Mouse (Mus musculus): ENCODE data around the gene Mmachc. TPM values are rescaled to one million over a fixed set of nuclear protein-coding genes. Genes with fewer than 3 reads are reported as not detected.
"Not testable (repeated sequence)": the region's sequence is repeated elsewhere in the genome, so short reads cannot be mapped to it uniquely, and the experiment has no call there.

Mmachc gene
- polyA plus RNA-seq, 1 experiment from 2014 or later, result 20.7 TPM

DNA sequence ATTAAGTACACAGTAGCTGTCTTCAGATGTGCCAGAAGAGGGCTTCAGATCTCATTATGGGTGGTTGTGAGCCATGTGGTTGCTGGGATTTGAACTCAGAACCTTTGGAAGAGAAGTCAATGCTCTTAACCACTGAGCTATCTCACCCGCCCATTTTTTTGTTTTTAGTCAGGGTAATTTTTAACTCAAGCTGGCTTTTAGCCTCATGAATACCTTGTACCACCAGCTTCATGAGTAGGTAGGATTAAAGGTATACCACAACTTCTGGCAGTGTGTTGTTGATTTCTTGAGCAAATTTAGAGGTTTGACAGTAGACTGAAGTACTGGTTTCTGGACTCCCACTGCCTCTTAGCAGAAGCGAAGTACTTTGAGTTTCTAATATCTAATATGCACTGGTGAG, 16.1 kb downstream of the Mmachc start:
- H3K4me3 ChIP-seq (ENCODE audit: low read depth, low read length), result no peak overlapping the region
- no peak overlapping the region for H3K4me2 ChIP-seq
- H3K27me3 ChIP-seq (ENCODE audit: insufficient read depth, low read length), result no peaks in the 10 kb centered on the region
- H3K9me3 ChIP-seq (ENCODE audit: low read depth, low read length), result no peaks in the 10 kb centered on the region
- no peak for ATAC-seq (ENCODE audit: insufficient read depth)
- 88% methylated on average over 2 of the region's 2 CpGs for WGBS
- no peak for TF ChIP-seq CTCF (IDR thresholded peaks at IDR 0.05; ENCODE audit: low read depth)
- no peak for DNase-seq
- H3K27ac ChIP-seq (ENCODE audit: low read depth), result no peak overlapping the region
- H3K4me1 ChIP-seq (ENCODE audit: insufficient read depth), result no peaks in the 10 kb centered on the region
- peaks cover 93% of the 10 kb centered on the region for H3K36me3 ChIP-seq (ENCODE audit: insufficient read depth)
- no peak overlapping the region for H3K9ac ChIP-seq

- Histone ChIP-seq H3K9ac (no peak overlapping the region), H3K27ac (ENCODE audit: low read depth) (no peak overlapping the region), H3K4me3 (ENCODE audit: low read depth, low read length) (no peak overlapping the region), H3K36me3 (ENCODE audit: insufficient read depth) (peaks cover 67% of the 10 kb centered on the region), H3K4me2 (no peak overlapping the region), H3K9me3 (ENCODE audit: low read depth, low read length) (no peaks in the 10 kb centered on the region), H3K4me1 (ENCODE audit: insufficient read depth) (peaks cover 4% of the 10 kb centered on the region; the same call in 1 of the 2 replicates), H3K27me3 (ENCODE audit: insufficient read depth, low read length) (no peaks in the 10 kb centered on the region)
- no peak for TF ChIP-seq CTCF (IDR thresholded peaks at IDR 0.05; ENCODE audit: low read depth)
- WGBS, result 85% methylated on average over 4 of the region's 4 CpGs
- DNase-seq (no peak), ATAC-seq (ENCODE audit: insufficient read depth) (no peak)
These were observed 18.8 kb downstream of the Mmachc start for GRCm38 (mm10) chr4:116689309-116689876.

GRCm38 (mm10) chr4:116687041-116687440, 21.2 kb downstream of the Mmachc start:
- ATAC-seq (ENCODE audit: insufficient read depth), result no peak
- Histone ChIP-seq H3K4me3 (ENCODE audit: low read depth, low read length) (peak overlapping the region; percentile 53), H3K9ac (peak overlapping the region; percentile 77; the same call in 1 of the 2 replicates), H3K27me3 (ENCODE audit: insufficient read depth, low read length) (no peaks in the 10 kb centered on the region), H3K9me3 (ENCODE audit: low read depth, low read length) (no peaks in the 10 kb centered on the region), H3K36me3 (ENCODE audit: insufficient read depth) (peaks cover 43% of the 10 kb centered on the region), H3K4me1 (ENCODE audit: insufficient read depth) (peaks cover 4% of the 10 kb centered on the region; the same call in 1 of the 2 replicates), H3K4me2 (peak overlapping the region; percentile 84), H3K27ac (ENCODE audit: low read depth) (no peak overlapping the region)
- 26% methylated on average over 1 of the region's 1 CpGs for WGBS
- no peak for TF ChIP-seq CTCF (IDR thresholded peaks at IDR 0.05; ENCODE audit: low read depth)
- DNase-seq, result no peak

- 0% methylated on average over 56 of the region's 56 CpGs for WGBS
- Histone ChIP-seq H3K27ac (ENCODE audit: low read depth) (peak within 1 kb of the TSS; percentile 97), H3K9ac (peak within 1 kb of the TSS; percentile 77), H3K36me3 (ENCODE audit: insufficient read depth) (peaks cover 30% of the 10 kb centered on the region), H3K27me3 (ENCODE audit: insufficient read depth, low read length) (no peaks in the 10 kb centered on the region), H3K4me2 (peak within 1 kb of the TSS; percentile 84), H3K4me1 (ENCODE audit: insufficient read depth) (peaks cover 4% of the 10 kb centered on the region; the same call in 1 of the 2 replicates), H3K4me3 (ENCODE audit: low read depth, low read length) (peak within 1 kb of the TSS; percentile 53), H3K9me3 (ENCODE audit: low read depth, low read length) (no peaks in the 10 kb centered on the region)
- DNase-seq (peak; percentile 94), ATAC-seq (ENCODE audit: insufficient read depth) (peak; percentile 96)
- peak; percentile 94 for TF ChIP-seq CTCF (IDR thresholded peaks at IDR 0.05; ENCODE audit: low read depth)
These were observed 22.7 kb downstream of the Mmachc start, which contains the start of gene Prdx1 for GRCm38 (mm10) chr4:116685402-116686061. Gene Prdx1 (plus strand): TSS chr4:116685544.

- 69% methylated on average over 2 of the region's 2 CpGs for WGBS
- Histone ChIP-seq H3K4me3 (ENCODE audit: low read depth, low read length) (peak overlapping the region; percentile 53; the same call in 1 of the 2 replicates), H3K27ac (ENCODE audit: low read depth) (peak overlapping the region; percentile 97), H3K4me1 (ENCODE audit: insufficient read depth) (peaks cover 4% of the 10 kb centered on the region; the same call in 1 of the 2 replicates), H3K36me3 (ENCODE audit: insufficient read depth) (peaks cover 21% of the 10 kb centered on the region), H3K4me2 (peak overlapping the region; percentile 84), H3K27me3 (ENCODE audit: insufficient read depth, low read length) (no peaks in the 10 kb centered on the region), H3K9me3 (ENCODE audit: low read depth, low read length) (no peaks in the 10 kb centered on the region), H3K9ac (peak overlapping the region; percentile 77)
- ATAC-seq (ENCODE audit: insufficient read depth) (no peak), DNase-seq (no peak)
- no peak for TF ChIP-seq CTCF (IDR thresholded peaks at IDR 0.05; ENCODE audit: low read depth)
These were observed 23.5 kb downstream of the Mmachc start for GRCm38 (mm10) chr4:116684665-116685064.

- H3K27me3 ChIP-seq (ENCODE audit: insufficient read depth, low read length), result no peaks in the 10 kb centered on the region
- DNase-seq (no peak), ATAC-seq (ENCODE audit: insufficient read depth) (no peak)
- TF ChIP-seq CTCF (IDR thresholded peaks at IDR 0.05; ENCODE audit: low read depth), result no peak
- peaks cover 4% of the 10 kb centered on the region; the same call in 1 of the 2 replicates for H3K4me1 ChIP-seq (ENCODE audit: insufficient read depth)
- no peaks in the 10 kb centered on the region for H3K9me3 ChIP-seq (ENCODE audit: low read depth, low read length)
- 73% methylated on average over 4 of the region's 4 CpGs for WGBS
- H3K36me3 ChIP-seq (ENCODE audit: insufficient read depth), result peaks cover 14% of the 10 kb centered on the region
- H3K27ac ChIP-seq (ENCODE audit: low read depth), result no peak overlapping the region
- no peak overlapping the region for H3K4me3 ChIP-seq (ENCODE audit: low read depth, low read length)
- H3K4me2 ChIP-seq, result no peak overlapping the region
- no peak overlapping the region for H3K9ac ChIP-seq
These were observed 24.2 kb downstream of the Mmachc start for GRCm38 (mm10) chr4:116683957-116684356.

DNA sequence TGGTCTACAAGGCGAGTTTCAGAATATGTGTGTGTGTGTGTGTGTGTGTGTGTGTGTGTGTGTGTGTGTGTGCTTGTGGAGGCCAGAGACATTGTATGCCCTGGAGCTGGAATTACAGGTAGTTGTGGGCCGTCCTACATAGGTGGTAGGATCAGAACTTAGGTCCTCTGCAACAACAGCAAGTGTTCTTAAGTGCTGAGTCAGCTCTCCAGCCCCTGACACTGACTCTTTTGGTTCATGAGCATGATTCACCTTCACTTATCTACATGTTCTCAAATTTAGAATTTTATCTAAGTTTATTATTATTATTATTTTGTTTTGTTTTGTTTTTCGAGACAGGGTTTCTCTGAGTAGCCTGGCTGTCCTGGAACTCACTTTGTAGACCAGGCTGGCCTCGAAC, 27.7 kb downstream of the Mmachc start:
- not testable (repeated sequence) for DNase-seq; H3K4me1 ChIP-seq (ENCODE audit: insufficient read depth); H3K9ac ChIP-seq; H3K4me2 ChIP-seq; H3K9me3 ChIP-seq (ENCODE audit: low read depth, low read length); ATAC-seq (ENCODE audit: insufficient read depth); H3K36me3 ChIP-seq (ENCODE audit: insufficient read depth); H3K27me3 ChIP-seq (ENCODE audit: insufficient read depth, low read length); H3K4me3 ChIP-seq (ENCODE audit: low read depth, low read length); H3K27ac ChIP-seq (ENCODE audit: low read depth)
- 83% methylated on average over 4 of the region's 4 CpGs for WGBS
